Mouse (Mus musculus): ENCODE results near the gene Cebpa.

GRCm38 (mm10) chr7:35090550-35090949, 28.5 kb upstream of the Cebpa start:
- TF ChIP-seq CTCF (conservative IDR thresholded peaks at IDR 0.05; ENCODE audit: low read length) (no peak), NANOG (IDR thresholded peaks at IDR 0.05; ENCODE audit: borderline replicate concordance, low read length) (no peak), POU5F1 (IDR thresholded peaks at IDR 0.05; ENCODE audit: borderline replicate concordance, low read length) (no peak)

Measured in E14TG2a.4 (cell line).